Mouse (Mus musculus) liver, embryonic 16.5 days (tissue): ENCODE results near the gene Tst. TPM values are rescaled to one million over a fixed set of nuclear protein-coding genes. Genes with fewer than 3 reads are reported as not detected.
A peak's percentile ranks its signal among the peaks of the same experiment; 100 is the strongest.

Experiments used
- ATAC-seq: fragments of 200-750 bp; cut with Nextera tagmentation; 2 replicates; pipeline ENCODE4 v1.8.0; 2017; ENCODE audit warnings: low read depth, mild to moderate bottlenecking, moderate number of reproducible peaks, moderate library complexity
- H3K27ac ChIP-seq: fragments of 300-500 bp; sonication (generic); 2 replicates; pipeline ENCODE4 v1.5.1; 2014; ENCODE audit warnings: mild to moderate bottlenecking, low read length
- H3K27me3 ChIP-seq: fragments of 300-500 bp; sonication (generic); 2 replicates; pipeline ENCODE4 v1.6.1; 2014; ENCODE audit warnings: low read depth, low read length, mixed read lengths; ENCODE audit not compliant: control insufficient read depth, insufficient read depth
- H3K36me3 ChIP-seq: fragments of 300-500 bp; sonication (generic); 2 replicates; pipeline ENCODE4 v1.6.1; 2014; ENCODE audit warnings: mild to moderate bottlenecking; ENCODE audit not compliant: control insufficient read depth, insufficient read depth
- H3K4me1 ChIP-seq: fragments of 300-500 bp; sonication (generic); 2 replicates; pipeline ENCODE4 v1.6.1; 2014; ENCODE audit warnings: low read depth, low read length, mixed read lengths; ENCODE audit not compliant: control insufficient read depth
- H3K4me2 ChIP-seq: fragments of 300-500 bp; sonication (generic); 2 replicates; pipeline ENCODE4 v1.6.1; 2014; ENCODE audit warnings: low read depth, low read length, mixed read lengths
- H3K4me3 ChIP-seq: fragments of 300-500 bp; sonication (generic); 2 replicates; pipeline ENCODE4 v1.5.1; 2014; ENCODE audit warnings: low read depth, mild to moderate bottlenecking, low read length
- H3K9ac ChIP-seq: fragments of 300-500 bp; sonication (generic); 2 replicates; pipeline ENCODE4 v1.6.1; 2014; ENCODE audit warnings: low read depth, low read length
- H3K9me3 ChIP-seq: fragments of 300-500 bp; sonication (generic); replicated peaks from 2 replicates; pipeline ENCODE4 v1.6.1; 2016; ENCODE audit warnings: low read length; ENCODE audit not compliant: control insufficient read depth
- WGBS: fragments of 180-500 bp; shearing (Covaris S2); extraction: QIAGEN DNeasy Blood & Tissue Kit; methylation state at CpG from one replicate; pipeline ENCODE4 v1.1.7; 2014; ENCODE audit not compliant: insufficient replicate concordance; 5-methylcytosine and 5-hydroxymethylcytosine counted together
- polyA plus RNA-seq: library from polyadenylated mRNA; unstranded; fragments of >200 nt; fragmentation: Nextera tagmentation; extraction: Ambion mirVana; gene quantifications from 2 replicates; pipeline ENCODE4 v1.2.1, GENCODE M21; 2015

Gene Tst
- polyA plus RNA-seq, 1 experiment from 2014 or later = 265 TPM

- Histone ChIP-seq H3K27ac (no peak overlapping the region), H3K36me3 (no peaks in the 10 kb centered on the region), H3K9me3 (no peaks in the 10 kb centered on the region), H3K4me3 (no peak overlapping the region), H3K4me2 (no peak overlapping the region), H3K27me3 (no peaks in the 10 kb centered on the region), H3K9ac (no peak overlapping the region), H3K4me1 (peaks cover 7% of the 10 kb centered on the region)
- peak; percentile 67 for ATAC-seq
- WGBS = 49% methylated on average over 7 of the region's 7 CpGs
Observed at GRCm38 (mm10) chr15:78384220-78385116, 21.2 kb downstream of the Tst start.

GRCm38 (mm10) chr15:78383450-78384219 lies 22.1 kb downstream of the Tst start:
- peak; percentile 47; the same call in 1 of the 2 replicates for ATAC-seq
- Histone ChIP-seq H3K4me3 (no peak overlapping the region), H3K27ac (no peak overlapping the region), H3K27me3 (no peaks in the 10 kb centered on the region), H3K36me3 (no peaks in the 10 kb centered on the region), H3K9me3 (no peaks in the 10 kb centered on the region), H3K4me2 (no peak overlapping the region), H3K9ac (no peak overlapping the region), H3K4me1 (peaks cover 7% of the 10 kb centered on the region)
- WGBS = 65% methylated on average over 11 of the region's 11 CpGs

- Histone ChIP-seq H3K4me1 (peaks cover 7% of the 10 kb centered on the region), H3K36me3 (no peaks in the 10 kb centered on the region), H3K9ac (no peak overlapping the region), H3K4me3 (no peak overlapping the region), H3K27me3 (no peaks in the 10 kb centered on the region), H3K4me2 (no peak overlapping the region), H3K9me3 (no peaks in the 10 kb centered on the region), H3K27ac (no peak overlapping the region)
- no peak for ATAC-seq
- 77% methylated on average over 4 of the region's 4 CpGs for WGBS
Observed at GRCm38 (mm10) chr15:78382115-78382514, 23.6 kb downstream of the Tst start.

- Histone ChIP-seq H3K4me1 (peaks cover 7% of the 10 kb centered on the region), H3K9ac (no peak overlapping the region), H3K4me2 (no peak overlapping the region), H3K4me3 (no peak overlapping the region), H3K27me3 (no peaks in the 10 kb centered on the region), H3K27ac (no peak overlapping the region), H3K36me3 (no peaks in the 10 kb centered on the region), H3K9me3 (no peaks in the 10 kb centered on the region)
- no peak for ATAC-seq
- 51% methylated on average over 4 of the region's 4 CpGs for WGBS
Observed at GRCm38 (mm10) chr15:78380741-78381140, 25.0 kb downstream of the Tst start.

- no peak for ATAC-seq
- H3K9ac ChIP-seq = no peak overlapping the region
- 59% methylated on average over 2 of the region's 2 CpGs for WGBS
Observed at GRCm38 (mm10) chr15:78380208-78380607, 25.5 kb downstream of the Tst start.

GRCm38 (mm10) chr15:78378556-78378955 lies 27.2 kb downstream of the Tst start:
- WGBS = 59% methylated on average over 10 of the region's 10 CpGs
- no peak for ATAC-seq
- H3K9ac ChIP-seq = no peak overlapping the region

More at GRCm38 (mm10) chr15:78380208-78380607, 25.5 kb downstream of the Tst start:
- Histone ChIP-seq H3K9me3 (no peaks in the 10 kb centered on the region), H3K27ac (no peak overlapping the region), H3K36me3 (no peaks in the 10 kb centered on the region), H3K4me2 (no peak overlapping the region), H3K27me3 (no peaks in the 10 kb centered on the region), H3K4me3 (no peak overlapping the region), H3K4me1 (peaks cover 7% of the 10 kb centered on the region)

GRCm38 (mm10) chr15:78377859-78378258 lies 27.8 kb downstream of the Tst start:
- Histone ChIP-seq H3K36me3 (no peaks in the 10 kb centered on the region), H3K9ac (no peak overlapping the region), H3K4me2 (no peak overlapping the region), H3K4me1 (no peaks in the 10 kb centered on the region), H3K9me3 (no peaks in the 10 kb centered on the region), H3K4me3 (no peak overlapping the region), H3K27me3 (no peaks in the 10 kb centered on the region), H3K27ac (no peak overlapping the region)
- 78% methylated on average over 10 of the region's 10 CpGs for WGBS
- no peak for ATAC-seq

More at GRCm38 (mm10) chr15:78378556-78378955, 27.2 kb downstream of the Tst start:
- H3K27ac ChIP-seq = no peak overlapping the region
- H3K9me3 ChIP-seq = no peaks in the 10 kb centered on the region
- no peak overlapping the region for H3K4me2 ChIP-seq
- no peaks in the 10 kb centered on the region for H3K27me3 ChIP-seq
- no peaks in the 10 kb centered on the region for H3K36me3 ChIP-seq
- H3K4me3 ChIP-seq = no peak overlapping the region
- H3K4me1 ChIP-seq = no peaks in the 10 kb centered on the region; the same call in 1 of the 2 replicates

- no peak overlapping the region for H3K4me2 ChIP-seq
- H3K9ac ChIP-seq = no peak overlapping the region
- no peaks in the 10 kb centered on the region for H3K36me3 ChIP-seq
- H3K4me3 ChIP-seq = no peak overlapping the region
- ATAC-seq = no peak
- no peaks in the 10 kb centered on the region for H3K9me3 ChIP-seq
- H3K27ac ChIP-seq = no peak overlapping the region
- H3K27me3 ChIP-seq = peaks cover 4% of the 10 kb centered on the region; the same call in 1 of the 2 replicates
- H3K4me1 ChIP-seq = no peaks in the 10 kb centered on the region; the same call in 1 of the 2 replicates
- WGBS = 51% methylated on average over 3 of the region's 3 CpGs
Observed at GRCm38 (mm10) chr15:78374204-78374603, 31.5 kb downstream of the Tst start.
